Mouse (Mus musculus) urinary bladder, postnatal 10 days (tissue): ENCODE measurements around the gene Cux1.

Experiments used
- DNase-seq: peaks from one replicate; pipeline ENCODE4 v3.0.0; 2022; ENCODE audit warnings: low spot score

The Cux1 gene

GRCm38 (mm10) chr5:136382261-136383005, 184.9 kb downstream of the Cux1 start:
- DNase-seq: no peak

GRCm38 (mm10) chr5:136379405-136379804, 187.9 kb downstream of the Cux1 start:
- no peak for DNase-seq

GRCm38 (mm10) chr5:136377101-136377500, 190.2 kb downstream of the Cux1 start:
- no peak for DNase-seq

GRCm38 (mm10) chr5:136375350-136375749, 191.9 kb downstream of the Cux1 start:
- no peak for DNase-seq

DNA sequence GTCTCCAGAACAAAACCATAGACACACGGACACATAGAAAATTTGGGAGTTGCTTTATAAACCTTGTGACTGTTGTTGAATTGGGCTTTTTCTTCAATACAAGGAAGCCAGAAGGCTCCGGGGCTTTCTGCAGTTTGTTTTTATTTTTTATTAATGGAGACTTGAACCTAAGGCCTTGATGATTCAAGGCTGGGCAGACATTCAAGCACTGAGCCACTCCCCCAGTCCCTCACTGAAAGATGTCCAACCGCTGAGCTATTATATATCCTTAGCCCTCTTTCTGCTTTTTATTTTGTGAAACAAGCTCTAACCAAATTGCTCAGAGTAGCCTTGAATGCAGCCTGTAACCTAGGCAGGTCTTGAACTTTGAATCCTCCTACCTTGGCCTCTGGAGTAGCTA, 195.0 kb downstream of the Cux1 start:
- no peak for DNase-seq

DNA sequence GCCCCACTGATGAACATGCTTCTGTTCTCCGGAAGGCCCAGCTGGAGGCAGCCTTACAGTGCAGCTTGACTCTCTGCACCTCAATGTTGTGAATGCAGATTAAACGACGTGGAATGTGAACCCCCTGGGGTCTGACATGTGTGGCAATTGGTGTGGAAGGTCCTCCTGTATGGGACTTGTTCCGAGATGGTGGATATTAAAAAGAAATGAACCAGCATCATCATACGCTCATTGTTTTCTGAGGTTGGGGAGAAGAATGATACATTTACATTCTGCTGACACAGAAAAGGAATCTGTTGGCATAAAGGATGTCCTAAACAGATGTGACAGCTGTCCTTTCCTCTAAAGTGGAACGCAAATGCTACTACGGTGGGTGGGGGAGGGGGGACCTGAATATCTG, 203.9 kb downstream of the Cux1 start:
- DNase-seq: no peak

GRCm38 (mm10) chr5:136362473-136363230, 204.6 kb downstream of the Cux1 start:
- no peak for DNase-seq

- no peak for DNase-seq
Measured at GRCm38 (mm10) chr5:136362021-136362420, 205.3 kb downstream of the Cux1 start.

GRCm38 (mm10) chr5:136357227-136357626, 210.1 kb downstream of the Cux1 start:
- no peak for DNase-seq

GRCm38 (mm10) chr5:136355583-136356126, 211.6 kb downstream of the Cux1 start:
- DNase-seq: no peak

GRCm38 (mm10) chr5:136354729-136355128, 212.6 kb downstream of the Cux1 start:
- no peak for DNase-seq

DNA sequence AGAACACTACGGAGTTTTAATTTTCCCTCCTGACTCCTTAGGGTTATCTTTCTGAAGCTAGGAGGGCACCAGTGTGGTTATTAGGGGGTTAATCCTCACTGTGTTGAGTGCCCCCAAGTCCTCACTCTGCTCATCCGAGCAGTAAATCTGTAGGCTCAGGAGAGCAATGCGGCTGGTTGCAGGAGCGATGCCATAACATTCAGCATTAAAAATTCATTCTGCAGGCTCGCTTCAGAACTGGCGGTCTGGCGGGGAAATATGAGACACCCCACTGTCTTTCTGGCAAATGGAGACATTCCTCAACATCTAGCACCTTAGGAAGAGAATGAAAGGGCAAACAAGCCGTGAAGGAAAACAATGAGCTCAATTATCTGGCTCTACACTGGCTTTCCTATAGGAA, 214.2 kb downstream of the Cux1 start:
- no peak for DNase-seq

- no peak for DNase-seq
Measured at GRCm38 (mm10) chr5:136343156-136343890, 224.0 kb downstream of the Cux1 start.

GRCm38 (mm10) chr5:136336798-136337527, 230.3 kb downstream of the Cux1 start:
- no peak for DNase-seq

GRCm38 (mm10) chr5:136335681-136336080, 231.6 kb downstream of the Cux1 start:
- no peak for DNase-seq

DNA sequence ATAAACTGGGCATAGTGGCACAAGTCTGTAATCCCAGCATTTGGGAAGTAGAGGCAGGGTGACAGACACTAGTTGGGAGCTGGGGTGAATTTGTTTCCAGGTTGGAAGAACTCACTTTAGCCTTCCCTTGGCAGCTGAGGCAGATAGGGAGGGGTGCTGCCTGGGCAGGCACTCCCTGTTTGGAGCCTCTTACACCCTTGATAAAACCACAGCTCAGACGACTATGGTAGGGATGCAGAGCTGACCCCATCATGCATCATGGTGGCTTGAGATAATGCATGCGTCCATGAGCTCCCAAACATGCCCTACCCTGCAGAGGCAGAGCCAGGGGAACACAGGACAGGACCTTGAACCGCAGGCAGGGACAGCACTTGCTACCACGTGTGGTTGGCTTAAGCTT, 232.5 kb downstream of the Cux1 start:
- no peak for DNase-seq

- no peak for DNase-seq
Measured at GRCm38 (mm10) chr5:136334051-136334450, 233.2 kb downstream of the Cux1 start.

GRCm38 (mm10) chr5:136332786-136333462, 234.4 kb downstream of the Cux1 start:
- DNase-seq: no peak

- DNase-seq: no peak
Measured at GRCm38 (mm10) chr5:136327736-136328135, 239.6 kb downstream of the Cux1 start.

DNA sequence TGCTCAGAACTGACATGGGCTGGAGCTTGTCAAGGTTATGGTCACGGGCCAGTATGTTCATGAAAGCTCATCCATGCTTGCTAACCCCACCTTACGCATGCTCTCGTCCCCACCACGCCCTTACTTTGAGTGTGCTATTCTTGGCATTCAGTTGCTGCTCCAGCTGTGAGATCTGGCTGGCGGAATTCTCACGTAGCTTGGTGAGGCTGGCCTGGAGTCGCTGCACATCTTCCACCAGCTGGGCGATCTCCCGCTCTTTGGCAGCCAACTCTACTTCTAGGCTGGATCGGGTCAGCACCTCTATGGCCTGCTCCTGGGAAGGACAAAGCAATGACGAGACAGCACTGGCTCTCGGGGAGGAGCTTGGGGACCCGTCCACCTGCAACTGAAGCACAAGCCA, 240.7 kb downstream of the Cux1 start:
- no peak for DNase-seq

DNA sequence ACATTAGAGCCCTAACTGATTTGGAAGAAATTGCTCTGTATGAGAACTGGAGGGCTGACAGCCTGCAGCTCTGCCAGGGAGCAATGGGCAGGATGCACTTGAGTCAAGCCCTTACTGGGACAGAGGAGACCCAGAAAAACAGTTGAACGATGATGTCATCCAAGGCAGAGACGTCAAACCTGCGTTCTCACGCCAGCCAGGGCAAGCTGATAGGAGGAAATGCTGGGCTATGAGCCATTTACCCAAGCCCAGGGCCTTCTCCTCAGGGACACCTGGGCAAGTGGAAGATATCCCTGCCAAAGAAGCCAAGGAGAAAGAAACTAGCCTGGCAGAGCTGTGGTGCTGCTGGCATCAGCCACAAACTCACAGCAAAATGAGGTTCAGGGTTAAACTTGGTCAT, 242.8 kb downstream of the Cux1 start:
- DNase-seq: no peak
